In genomic region chr1:160308498-160308897, GRCm38 (mm10) we compare ENCODE assay signal across 15 mouse cellular contexts.
DNase-seq lines count a peak whose midpoint lies in the region; ATAC-seq and TF ChIP-seq lines count a peak whose summit lies in the region.
"Had no signal": no experiment of that assay in that cellular context is flagged by ENCODE, and none has a peak within 500 bp of the region (broad histone marks: within the 10 kb centered on the region; RNA-seq: fewer than 3 reads in every experiment).

No protein-coding gene starts in this region.

- intact Hi-C loops in heart, postnatal 25 days (cut with DNase I): no loop called here

- H3K9me3 ChIP-seq in heart, embryonic 15.5 days (replicated peaks): no peaks in the 10 kb centered on the region
- no peaks in the 10 kb centered on the region for H3K9me3 ChIP-seq in intestine, embryonic 15.5 days
- H3K9me3 ChIP-seq in stomach, embryonic 15.5 days: no peaks in the 10 kb centered on the region
- H3K9me3 ChIP-seq: neural tube, embryonic 12.5 days had no signal

- peaks cover 14% of the 10 kb centered on the region for H3K4me1 ChIP-seq in heart, embryonic 15.5 days (replicated peaks)
- H3K4me1 ChIP-seq in spleen, adult 2 months (ENCODE audit: control insufficient read depth, insufficient read depth, insufficient read length): peaks cover 6% of the 10 kb centered on the region; the same call in 1 of the 2 replicates
- peaks cover 5% of the 10 kb centered on the region for H3K4me1 ChIP-seq in intestine, embryonic 15.5 days (replicated peaks)
- peaks cover 15% of the 10 kb centered on the region; the same call in 1 of the 2 replicates for H3K4me1 ChIP-seq in stomach, embryonic 15.5 days
- H3K4me1 ChIP-seq: neural tube, embryonic 12.5 days had no signal

- H3K36me3 ChIP-seq in heart, embryonic 15.5 days: no peaks in the 10 kb centered on the region
- H3K36me3 ChIP-seq in spleen, adult 2 months (ENCODE audit: control insufficient read depth, insufficient read depth, low read length): peaks cover 2% of the 10 kb centered on the region; the same call in 1 of the 2 replicates
- H3K36me3 ChIP-seq in intestine, embryonic 15.5 days: no peaks in the 10 kb centered on the region
- H3K36me3 ChIP-seq in stomach, embryonic 15.5 days: no peaks in the 10 kb centered on the region
- H3K36me3 ChIP-seq: neural tube, embryonic 12.5 days had no signal

- H3K27ac ChIP-seq in heart, embryonic 15.5 days: no peak overlapping the region
- peak overlapping the region; percentile 18; the same call in 1 of the 2 replicates for H3K27ac ChIP-seq in spleen, adult 2 months (ENCODE audit: insufficient read depth, low read length)
- H3K27ac ChIP-seq in intestine, embryonic 15.5 days: 0 out of 2 replicates have a peak overlapping the region, but pooled peaks have one; percentile 6
- H3K27ac ChIP-seq in stomach, embryonic 15.5 days: peak overlapping the region; percentile 46; the same call in 1 of the 2 replicates
- H3K27ac ChIP-seq: hindbrain, embryonic 14.5 days; neural tube, embryonic 12.5 days had no signal

- ATAC-seq in heart, embryonic 15.5 days (replicated peaks; ENCODE audit: insufficient number of reproducible peaks, insufficient read depth, low FRiP score, low read depth): no peak
- peak; percentile 66 for ATAC-seq in intestine, embryonic 15.5 days
- ATAC-seq in stomach, embryonic 15.5 days (ENCODE audit: insufficient read depth, low FRiP score, low read depth): no peak; the same call in 1 of the 2 replicates

- no peak overlapping the region for H3K9ac ChIP-seq in heart, embryonic 15.5 days
- no peak overlapping the region for H3K9ac ChIP-seq in intestine, embryonic 15.5 days
- H3K9ac ChIP-seq in stomach, embryonic 15.5 days: no peak overlapping the region
- H3K9ac ChIP-seq: hindbrain, embryonic 14.5 days; neural tube, embryonic 12.5 days had no signal

- peak overlapping the region; percentile 24; the same call in 1 of the 2 replicates for H3K4me2 ChIP-seq in heart, embryonic 15.5 days
- peak overlapping the region; percentile 26 for H3K4me2 ChIP-seq in intestine, embryonic 15.5 days (replicated peaks)
- peak overlapping the region; percentile 29 for H3K4me2 ChIP-seq in stomach, embryonic 15.5 days
- H3K4me2 ChIP-seq: hindbrain, embryonic 14.5 days; midbrain, embryonic 11.5 days; neural tube, embryonic 12.5 days had no signal

- TF ChIP-seq CTCF in spleen, adult 2 months (IDR thresholded peaks at IDR 0.05; ENCODE audit: extremely low read depth, insufficient read depth, insufficient read length, insufficient replicate concordance): no peak

- no peak for TF ChIP-seq POLR2A in spleen, adult 2 months (IDR thresholded peaks at IDR 0.05; ENCODE audit: low read depth, low read length)

- no peak for DNase-seq in heart, postnatal 25 days (ENCODE audit: low spot score)
- DNase-seq in spleen, adult 2 months (ENCODE audit: low read depth in 1 of 2, low spot score in 2 of 2): no peak
- DNase-seq in spleen, postnatal 10 days (ENCODE audit: low spot score in 2 of 2): no peak
- no peak for DNase-seq in cerebellum, postnatal 25 days
- no peak for DNase-seq in adrenal gland, postnatal 4 days (ENCODE audit: low spot score in 2 of 2)
- DNase-seq: adrenal gland, postnatal 25 days; cerebellum, adult 11-12 months; left cerebral cortex, postnatal 4 days; right cerebral cortex, adult 18-20 months had no signal

- no peaks in the 10 kb centered on the region for H3K27me3 ChIP-seq in heart, embryonic 15.5 days
- no peaks in the 10 kb centered on the region for H3K27me3 ChIP-seq in spleen, adult 2 months (ENCODE audit: control insufficient read depth, insufficient read depth, low read length)
- no peaks in the 10 kb centered on the region for H3K27me3 ChIP-seq in intestine, embryonic 15.5 days (replicated peaks)
- H3K27me3 ChIP-seq in stomach, embryonic 15.5 days (replicated peaks): no peaks in the 10 kb centered on the region
- H3K27me3 ChIP-seq: neural tube, embryonic 12.5 days had no signal

- H3K4me3 ChIP-seq in heart, embryonic 15.5 days: peak overlapping the region; percentile 7; the same call in 1 of the 2 replicates
- H3K4me3 ChIP-seq in spleen, adult 2 months (ENCODE audit: extremely low read depth, insufficient read depth, insufficient read length): peak overlapping the region; percentile 40
- peak overlapping the region; percentile 13 for H3K4me3 ChIP-seq in intestine, embryonic 15.5 days (replicated peaks)
- H3K4me3 ChIP-seq in stomach, embryonic 15.5 days (replicated peaks): peak overlapping the region; percentile 25
- H3K4me3 ChIP-seq: neural tube, embryonic 12.5 days had no signal

- WGBS in heart, embryonic 15.5 days: 68% methylated on average over 7 of the region's 7 CpGs
- WGBS in spleen, adult 2 months: 32% methylated on average over 7 of the region's 7 CpGs
- WGBS in intestine, embryonic 15.5 days: 34% methylated on average over 7 of the region's 7 CpGs
- 34% methylated on average over 7 of the region's 7 CpGs for WGBS in stomach, embryonic 15.5 days
